ENCODE assay signal across 29 mouse cellular contexts in the genomic region with DNA sequence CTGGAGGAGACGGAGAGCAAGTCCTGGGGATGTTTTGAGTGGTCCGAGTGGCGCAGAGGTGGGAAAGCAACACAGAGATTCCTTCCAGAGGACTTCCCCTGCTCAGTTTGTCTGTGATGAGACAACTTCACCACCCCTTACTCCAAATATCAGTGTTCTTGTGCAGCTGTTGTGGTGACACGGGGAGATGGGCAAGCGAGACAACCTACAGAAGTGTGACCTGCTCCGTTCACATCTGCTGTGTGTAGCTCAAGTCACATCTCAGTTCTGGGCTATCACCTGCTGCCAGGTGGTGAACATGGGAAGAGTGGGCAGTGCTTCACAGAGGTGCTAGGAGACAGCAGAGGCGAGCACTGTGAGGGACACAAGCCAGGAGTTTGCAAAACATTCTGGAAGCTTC. TPM values are rescaled to one million over a fixed set of nuclear protein-coding genes. Genes with fewer than 3 reads are reported as not detected.
DNase-seq lines count a peak whose midpoint lies in the region; ATAC-seq lines count a peak whose summit lies in the region.
"Had no signal": no experiment of that assay in that cellular context is flagged by ENCODE, and none has a peak within 500 bp of the region (broad histone marks: within the 10 kb centered on the region; RNA-seq: fewer than 3 reads in every experiment).

No protein-coding gene starts in this region.

- no peak overlapping the region for H3K27ac ChIP-seq in heart, embryonic 10.5 days
- H3K27ac ChIP-seq in limb, embryonic 15.5 days = peak overlapping the region; percentile 77; the same call in 1 of the 2 replicates
- no peak overlapping the region for H3K27ac ChIP-seq in limb, embryonic 10.5 days
- H3K27ac ChIP-seq: heart, adult 2 months; heart, embryonic 15.5 days; hindbrain, embryonic 12.5 days; hindbrain, embryonic 15.5 days; intestine, embryonic 15.5 days had no signal

- H3K9ac ChIP-seq in limb, embryonic 15.5 days = no peak overlapping the region
- H3K9ac ChIP-seq: forebrain, postnatal 0 days; heart, embryonic 12.5 days; heart, embryonic 15.5 days; hindbrain, embryonic 12.5 days; hindbrain, embryonic 15.5 days; intestine, embryonic 15.5 days had no signal

- 89% methylated on average over 7 of the region's 7 CpGs for WGBS in heart, embryonic 10.5 days
- 92% methylated on average over 7 of the region's 7 CpGs for WGBS in limb, embryonic 15.5 days
- WGBS in limb, embryonic 10.5 days = 90% methylated on average over 7 of the region's 7 CpGs

- no peaks in the 10 kb centered on the region for H3K27me3 ChIP-seq in heart, embryonic 10.5 days (ENCODE audit: insufficient read depth, poor library complexity, severe bottlenecking)
- H3K27me3 ChIP-seq in limb, embryonic 15.5 days = no peaks in the 10 kb centered on the region
- H3K27me3 ChIP-seq in limb, embryonic 10.5 days (ENCODE audit: low read depth, poor library complexity, severe bottlenecking) = no peaks in the 10 kb centered on the region
- H3K27me3 ChIP-seq: CH12.LX; heart, embryonic 12.5 days; heart, embryonic 15.5 days; hindbrain, embryonic 12.5 days; hindbrain, embryonic 15.5 days; intestine, embryonic 15.5 days; Patski had no signal

- H3K36me3 ChIP-seq in heart, embryonic 10.5 days = no peaks in the 10 kb centered on the region
- H3K36me3 ChIP-seq in limb, embryonic 15.5 days = no peaks in the 10 kb centered on the region
- no peaks in the 10 kb centered on the region for H3K36me3 ChIP-seq in limb, embryonic 10.5 days
- H3K36me3 ChIP-seq: G1E; heart, embryonic 12.5 days; heart, embryonic 15.5 days; hindbrain, embryonic 12.5 days; hindbrain, embryonic 15.5 days; intestine, embryonic 15.5 days had no signal

- intact Hi-C loops in heart, postnatal 36 days (cut with DNase I) = no loop called here

- no peak overlapping the region for H3K4me2 ChIP-seq in limb, embryonic 15.5 days
- H3K4me2 ChIP-seq: heart, embryonic 12.5 days; heart, embryonic 15.5 days; hindbrain, embryonic 12.5 days; hindbrain, embryonic 15.5 days; intestine, embryonic 15.5 days had no signal

- H3K4me3 ChIP-seq in heart, embryonic 10.5 days = no peak overlapping the region
- H3K4me3 ChIP-seq in limb, embryonic 15.5 days = no peak overlapping the region
- H3K4me3 ChIP-seq in limb, embryonic 10.5 days = no peak overlapping the region
- H3K4me3 ChIP-seq: gastrocnemius, adult 2 months; heart, adult 2 months; heart, embryonic 12.5 days; heart, embryonic 15.5 days; hindbrain, embryonic 12.5 days; hindbrain, embryonic 15.5 days; intestine, embryonic 15.5 days had no signal

- DNase-seq in adrenal gland, adult 2 months = peak; percentile 1
- DNase-seq in adrenal gland, adult 18-20 months (ENCODE audit: low spot score in 2 of 2) = no peak
- DNase-seq in heart, embryonic 10.5 days (ENCODE audit: low spot score) = peak; percentile 69
- DNase-seq in heart, postnatal 36 days = no peak
- DNase-seq in limb, embryonic 10.5 days (ENCODE audit: low spot score) = no peak
- DNase-seq: adrenal gland, adult 8-10 months; adrenal gland, postnatal 25 days; cerebellum, adult 11-12 months; cerebellum, adult 8-10 months; cerebellum, postnatal 10 days; cerebellum, postnatal 36 days; embryo, embryonic 11 days; forebrain, postnatal 0 days; gastrocnemius, adult 2 months; gastrocnemius, postnatal 14 days; heart, adult 2 months; heart, postnatal 10 days; kidney, adult 18-20 months had no signal

- no peaks in the 10 kb centered on the region for H3K9me3 ChIP-seq in heart, embryonic 10.5 days
- H3K9me3 ChIP-seq in limb, embryonic 15.5 days = no peaks in the 10 kb centered on the region
- H3K9me3 ChIP-seq in limb, embryonic 10.5 days (replicated peaks) = no peaks in the 10 kb centered on the region
- H3K9me3 ChIP-seq: G1E; heart, embryonic 12.5 days; heart, embryonic 15.5 days; hindbrain, embryonic 12.5 days; hindbrain, embryonic 15.5 days; intestine, embryonic 15.5 days had no signal

- ATAC-seq in limb, embryonic 15.5 days (ENCODE audit: insufficient number of reproducible peaks, low FRiP score, low TSS enrichment, low read depth) = no peak
- ATAC-seq in CD4-positive, CD25-positive, alpha-beta regulatory T cell, adult 4 months = no peak
- ATAC-seq: forebrain, embryonic 14.5 days; forebrain, postnatal 0 days; intestine, embryonic 15.5 days; Patski had no signal

- peaks cover 14% of the 10 kb centered on the region; the same call in 1 of the 2 replicates for H3K4me1 ChIP-seq in heart, embryonic 10.5 days
- peaks cover 33% of the 10 kb centered on the region for H3K4me1 ChIP-seq in limb, embryonic 15.5 days
- peaks cover 20% of the 10 kb centered on the region for H3K4me1 ChIP-seq in limb, embryonic 10.5 days
- H3K4me1 ChIP-seq: hindbrain, embryonic 12.5 days; hindbrain, embryonic 15.5 days had no signal

RNA-seq across cellular contexts. Expression of a gene that starts 31.4 kb away (rescaled TPM):
- total RNA-seq in adrenal gland, adult 2 months (2021) = 10 to 100 TPM; 62.2 to 72.8 TPM
- 1.9 and 2.2 TPM in 2 replicates for polyA plus RNA-seq in adrenal gland, adult 2 months (2012; rRNA removed)
- total RNA-seq in adrenal gland, adult 18-20 months (2021) = 10 to 100 TPM; 67.8 to 69.8 TPM
- polyA plus RNA-seq in heart, embryonic 10.5 days (2016; fragmentation: Nextera tagmentation; extraction: Ambion mirVana) = 113 and 115 TPM in 2 replicates
- 10 to 100 TPM; 44.1 to 44.4 TPM for total RNA-seq in heart, postnatal 36 days (2021)
- 101 and 117 TPM in 2 replicates for polyA plus RNA-seq in limb, embryonic 15.5 days (2015; fragmentation: Nextera tagmentation; extraction: Ambion mirVana)
- polyA plus RNA-seq in limb, embryonic 10.5 days (2016; fragmentation: Nextera tagmentation; extraction: Ambion mirVana) = 135 and 136 TPM in 2 replicates
- polyA plus RNA-seq in CD4-positive, CD25-positive, alpha-beta regulatory T cell, adult 4 months (2017; shearing (Covaris generic)) = 100 to 1,000 TPM in 1 of 2 experiments, 10 to 100 TPM in 1; 93.3 to 104 TPM

RNA-seq across cellular contexts. Expression of a gene that starts 31.6 kb away (rescaled TPM):
- 10 to 100 TPM; 11.6 to 18.8 TPM for total RNA-seq in adrenal gland, adult 2 months (2021)
- 0.58 and 1.6 TPM in 2 replicates for polyA plus RNA-seq in adrenal gland, adult 2 months (2012; rRNA removed)
- 10 to 100 TPM; 14.1 to 14.9 TPM for total RNA-seq in adrenal gland, adult 18-20 months (2021)
- polyA plus RNA-seq in heart, embryonic 10.5 days (2016; fragmentation: Nextera tagmentation; extraction: Ambion mirVana) = 25.5 and 32.2 TPM in 2 replicates
- 1 to 10 TPM; 3.5 to 4.1 TPM for total RNA-seq in heart, postnatal 36 days (2021)
- 28.3 and 30.4 TPM in 2 replicates for polyA plus RNA-seq in limb, embryonic 15.5 days (2015; fragmentation: Nextera tagmentation; extraction: Ambion mirVana)
- 32.7 and 44.3 TPM in 2 replicates for polyA plus RNA-seq in limb, embryonic 10.5 days (2016; fragmentation: Nextera tagmentation; extraction: Ambion mirVana)
- polyA plus RNA-seq in CD4-positive, CD25-positive, alpha-beta regulatory T cell, adult 4 months (2017; shearing (Covaris generic)) = 10 to 100 TPM; 20.4 to 22.1 TPM

RNA-seq across cellular contexts. Expression of a gene that starts 50.7 kb away (rescaled TPM):
- 10 to 100 TPM; 60.2 to 96.4 TPM for total RNA-seq in adrenal gland, adult 2 months (2021)
- 63.5 and 68.3 TPM in 2 replicates for polyA plus RNA-seq in adrenal gland, adult 2 months (2012; rRNA removed)
- 10 to 100 TPM; 71.3 to 76.9 TPM for total RNA-seq in adrenal gland, adult 18-20 months (2021)
- 9.4 and 11.0 TPM in 2 replicates for polyA plus RNA-seq in heart, embryonic 10.5 days (2016; fragmentation: Nextera tagmentation; extraction: Ambion mirVana)
- total RNA-seq in heart, postnatal 36 days (2021) = 10 to 100 TPM; 25.6 to 29.4 TPM
- polyA plus RNA-seq in limb, embryonic 15.5 days (2015; fragmentation: Nextera tagmentation; extraction: Ambion mirVana) = 13.1 and 15.5 TPM in 2 replicates
- 9.3 and 9.5 TPM in 2 replicates for polyA plus RNA-seq in limb, embryonic 10.5 days (2016; fragmentation: Nextera tagmentation; extraction: Ambion mirVana)
- polyA plus RNA-seq in CD4-positive, CD25-positive, alpha-beta regulatory T cell, adult 4 months (2017; shearing (Covaris generic)) = 1 to 10 TPM; 8.7 to 9.3 TPM

Comparison
In these comparisons a context has a peak if more than half of its experiments do, and no peak if none do; other contexts are left out.
1. DNase-seq: peak in adrenal gland, adult 2 months (single experiment) and heart, embryonic 10.5 days (single experiment); none in adrenal gland, adult 18-20 months (0 of 2), heart, postnatal 36 days (0 of 2) and limb, embryonic 10.5 days (single experiment).
2. RNA of a gene that starts 31.4 kb away (polyA plus RNA-seq): 135 to 136 TPM in limb, embryonic 10.5 days, 101 to 117 TPM in limb, embryonic 15.5 days, 113 to 115 TPM in heart, embryonic 10.5 days and 93.3 to 104 TPM in CD4-positive, CD25-positive, alpha-beta regulatory T cell, adult 4 months; 1.9 to 2.2 TPM in adrenal gland, adult 2 months; every median in the first group is over 10 times any median in the second.